Mouse (Mus musculus): ENCODE measurements around the gene Gm49405.

GRCm38 (mm10) chr19:4036327-4037045 is 36.1 kb downstream of the Gm49405 start:
- no peak for TF ChIP-seq CTCF (IDR thresholded peaks at IDR 0.05; ENCODE audit: extremely low read depth, insufficient read depth, low read length)
- no peak for TF ChIP-seq POLR2A (IDR thresholded peaks at IDR 0.05; ENCODE audit: extremely low read depth, insufficient read depth, low read length)

Data from cortical plate, adult 2 months (tissue).